Mouse (Mus musculus): ENCODE measurements around the gene Lrrtm1. TPM values are rescaled to one million over a fixed set of nuclear protein-coding genes. Genes with fewer than 3 reads are reported as not detected.

Lrrtm1 gene
- total RNA-seq, 2 experiments from 2014 or later, result not detected

GRCm38 (mm10) chr6:77301305-77301704, 58.8 kb downstream of the Lrrtm1 start:
- DNase-seq, result no peak
- intact Hi-C loops (cut with DNase I), result no loop called here

GRCm38 (mm10) chr6:77306796-77307195, 64.3 kb downstream of the Lrrtm1 start:
- no peak for DNase-seq
- intact Hi-C loops (cut with DNase I), result no loop called here
